ENCODE assay signal across 8 mouse cellular contexts in the genomic region with DNA sequence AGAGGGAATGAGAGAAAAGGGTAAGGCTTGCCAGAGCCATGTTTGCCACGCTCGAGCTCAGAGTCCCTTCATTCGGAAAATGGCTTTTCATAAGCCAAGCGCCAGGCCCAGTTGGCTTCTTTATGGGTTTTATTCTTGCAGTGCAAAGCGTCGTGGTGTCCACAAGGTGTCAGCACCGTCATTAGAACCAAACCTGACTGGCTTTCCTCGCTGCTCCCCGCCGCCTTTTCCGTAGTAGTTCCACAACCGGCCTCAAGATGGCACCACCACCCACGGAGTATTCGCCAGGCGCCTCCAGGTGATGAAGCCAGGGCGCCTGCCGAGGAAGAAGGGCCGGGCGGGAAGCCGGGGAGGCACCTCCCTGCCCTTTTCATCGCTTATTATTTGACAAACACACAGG. TPM values are rescaled to one million over a fixed set of nuclear protein-coding genes. Genes with fewer than 3 reads are reported as not detected.
DNase-seq lines count a peak whose midpoint lies in the region; TF ChIP-seq lines count a peak whose summit lies in the region.

No protein-coding gene starts in this region.

- no peak for TF ChIP-seq POLR2A in cerebellum, adult 2 months (IDR thresholded peaks at IDR 0.05; ENCODE audit: borderline replicate concordance, insufficient read depth, low read length)

- H3K27me3 ChIP-seq in cerebellum, adult 2 months (ENCODE audit: control insufficient read depth, insufficient read depth, low read length), result peaks cover 11% of the 10 kb centered on the region; the same call in 1 of the 2 replicates

- peak; percentile 95 for DNase-seq in MN1 (ENCODE audit: low spot score)
- peak; percentile 93 to 99 for DNase-seq in cerebellum, adult 2 months
- DNase-seq in forelimb bud, embryonic 11.5 days (ENCODE audit: low read depth, low spot score), result peak; percentile 95
- peak; percentile 99 for DNase-seq in heart, postnatal 4 days
- DNase-seq in layer of hippocampus, postnatal 14 days (ENCODE audit: low spot score in 2 of 2), result peak; percentile 96 to 97
- peak; percentile 96 for DNase-seq in lung, postnatal 10 days
- DNase-seq in retina, adult 2 months (ENCODE audit: low read depth, low spot score), result peak; percentile 88
- DNase-seq in thymus, postnatal 25 days, result peak; percentile 97

- no peaks in the 10 kb centered on the region for H3K4me1 ChIP-seq in cerebellum, adult 2 months (ENCODE audit: control insufficient read depth, insufficient read depth, low read length)

- under 1% methylated on average over 21 of the region's 21 CpGs for WGBS in cerebellum, adult 2 months

- no peak overlapping the region for H3K4me3 ChIP-seq in cerebellum, adult 2 months (replicated peaks; ENCODE audit: insufficient read depth, low read depth, low read length)

- TF ChIP-seq CTCF in cerebellum, adult 2 months (IDR thresholded peaks at IDR 0.05; ENCODE audit: borderline replicate concordance, insufficient read depth, low read depth, low read length), result peak; percentile 98

- H3K27ac ChIP-seq in cerebellum, adult 2 months (ENCODE audit: insufficient read depth, low read length), result no peak overlapping the region

RNA-seq across cellular contexts. Expression of a gene that starts 2.7 kb away (rescaled TPM):
- 0.34 and 0.95 TPM in 2 replicates for polyA plus RNA-seq in cerebellum, adult 2 months (2012; rRNA removed)
- 1 to 10 TPM; 8.7 to 8.9 TPM for total RNA-seq in heart, postnatal 4 days (2021)
- 1 to 10 TPM in 1 of 2 experiments, under 1 TPM in 1; 0.95 to 1.6 TPM for total RNA-seq in layer of hippocampus, postnatal 14 days (2021)

RNA-seq across cellular contexts. Expression of a gene that starts 5.1 kb away (rescaled TPM):
- polyA plus RNA-seq in cerebellum, adult 2 months (2012; rRNA removed), result 119 and 126 TPM in 2 replicates
- total RNA-seq in heart, postnatal 4 days (2021), result 10 to 100 TPM; 14.5 to 15.3 TPM
- total RNA-seq in layer of hippocampus, postnatal 14 days (2021), result 10 to 100 TPM; 35.6 to 35.9 TPM

RNA-seq across cellular contexts. Expression of a gene that starts 14.5 kb away (rescaled TPM):
- polyA plus RNA-seq in cerebellum, adult 2 months (2012; rRNA removed), result 0.11 TPM in 1 of 2 replicates, not detected in the other
- total RNA-seq in heart, postnatal 4 days (2021), result under 1 TPM; 0.56 to 0.60 TPM
- not detected for total RNA-seq in layer of hippocampus, postnatal 14 days (2021)

RNA-seq across cellular contexts. Expression of a gene that starts 29.1 kb away (rescaled TPM):
- 1.2 and 1.7 TPM in 2 replicates for polyA plus RNA-seq in cerebellum, adult 2 months (2012; rRNA removed)
- under 1 TPM; 0.43 to 0.50 TPM for total RNA-seq in heart, postnatal 4 days (2021)
- 1 to 10 TPM in 1 of 2 experiments, under 1 TPM in 1; 0.92 to 1.5 TPM for total RNA-seq in layer of hippocampus, postnatal 14 days (2021)
